Mouse (Mus musculus) myocyte (in vitro differentiated cells): ENCODE measurements around the gene Arid5b.

ENCODE experiments used
- CEBPB ChIP-seq: IDR thresholded peaks from 2 replicates; pipeline ENCODE4 v1.6.1; 2011; ENCODE audit warnings: mild to moderate bottlenecking, moderate library complexity; ENCODE audit not compliant: poor library complexity, insufficient read depth, severe bottlenecking
- MAX ChIP-seq: IDR thresholded peaks from one replicate; pipeline ENCODE4 v1.6.1; 2011; ENCODE audit warnings: low read depth, mild to moderate bottlenecking, control low read depth
- MYOD1 ChIP-seq, 3 experiments: IDR thresholded peaks; one replicate each; pipeline ENCODE4 v1.6.1; 2011; ENCODE audit warnings: control low read depth in 2 of 3, low read depth in 2 of 3, mild to moderate bottlenecking in 2 of 3, moderate library complexity in 1 of 3; ENCODE audit not compliant: insufficient read length in 2 of 3, control insufficient read depth in 1 of 3
- MYOG ChIP-seq, 3 experiments: IDR thresholded peaks; one replicate each; pipeline ENCODE4 v1.6.1; 2011; ENCODE audit warnings: control low read depth in 2 of 3, low read depth in 2 of 3, mild to moderate bottlenecking in 2 of 3; ENCODE audit not compliant: insufficient read length in 2 of 3, control insufficient read depth in 1 of 3, insufficient read depth in 1 of 3
- POLR2A ChIP-seq: IDR thresholded peaks from one replicate; pipeline ENCODE4 v1.6.1; 2011; ENCODE audit warnings: low read depth, mild to moderate bottlenecking, control low read depth, moderate library complexity; ENCODE audit not compliant: insufficient read length
- POLR2AphosphoS2 ChIP-seq: IDR thresholded peaks from one replicate; pipeline ENCODE4 v1.6.1; 2011; ENCODE audit warnings: low read depth, control low read depth; ENCODE audit not compliant: insufficient read length
- REST ChIP-seq: IDR thresholded peaks from one replicate; pipeline ENCODE4 v1.6.1; 2011; ENCODE audit warnings: mild to moderate bottlenecking, control low read depth, moderate library complexity; ENCODE audit not compliant: insufficient read depth, insufficient read length
- TCF3 ChIP-seq: IDR thresholded peaks from one replicate; pipeline ENCODE4 v1.6.1; 2011; ENCODE audit warnings: low read depth, control low read depth; ENCODE audit not compliant: insufficient read length
- USF1 ChIP-seq: IDR thresholded peaks from one replicate; pipeline ENCODE4 v1.6.1; 2011; ENCODE audit warnings: low read depth, mild to moderate bottlenecking, control low read depth, moderate library complexity

GRCm38 (mm10) chr10:68127604-68128256 is 150.8 kb downstream of the Arid5b start:
- no peak for TF ChIP-seq POLR2AphosphoS2
- no peak for TF ChIP-seq MAX
- TF ChIP-seq REST = no peak
- no peak for TF ChIP-seq USF1
- no peak for TF ChIP-seq POLR2A
- no peak for TF ChIP-seq MYOG (IDR thresholded peaks at IDR 0.05; ENCODE audit: control insufficient read depth in 1 of 3, insufficient read depth in 1 of 3, insufficient read length in 2 of 3, low read depth in 2 of 3)
- no peak for TF ChIP-seq TCF3
- TF ChIP-seq CEBPB = no peak
- no peak for TF ChIP-seq MYOD1 (IDR thresholded peaks at IDR 0.05; ENCODE audit: control insufficient read depth in 1 of 3, insufficient read length in 2 of 3, low read depth in 2 of 3)
